Mouse (Mus musculus): ENCODE measurements around the gene Il2ra.

Il2ra gene

GRCm38 (mm10) chr2:11644057-11644456 lies 1.4 kb downstream of the Il2ra start:
- TF ChIP-seq GATA4 (IDR thresholded peaks at IDR 0.05; ENCODE audit: insufficient replicate concordance, low read length), result no peak

GRCm38 (mm10) chr2:11645297-11645696 lies 2.7 kb downstream of the Il2ra start:
- TF ChIP-seq GATA4 (IDR thresholded peaks at IDR 0.05; ENCODE audit: insufficient replicate concordance, low read length), result no peak

GRCm38 (mm10) chr2:11651476-11651875 lies 8.9 kb downstream of the Il2ra start:
- no peak for TF ChIP-seq GATA4 (IDR thresholded peaks at IDR 0.05; ENCODE audit: insufficient replicate concordance, low read length)

GRCm38 (mm10) chr2:11652196-11652595 lies 9.6 kb downstream of the Il2ra start:
- TF ChIP-seq GATA4 (IDR thresholded peaks at IDR 0.05; ENCODE audit: insufficient replicate concordance, low read length), result no peak

GRCm38 (mm10) chr2:11652780-11653179 lies 10.2 kb downstream of the Il2ra start:
- no peak for TF ChIP-seq GATA4 (IDR thresholded peaks at IDR 0.05; ENCODE audit: insufficient replicate concordance, low read length)

GRCm38 (mm10) chr2:11653330-11653729 lies 10.7 kb downstream of the Il2ra start:
- no peak for TF ChIP-seq GATA4 (IDR thresholded peaks at IDR 0.05; ENCODE audit: insufficient replicate concordance, low read length)

- TF ChIP-seq GATA4 (IDR thresholded peaks at IDR 0.05; ENCODE audit: insufficient replicate concordance, low read length), result no peak
Measured at GRCm38 (mm10) chr2:11653780-11654179, 11.2 kb downstream of the Il2ra start.

- no peak for TF ChIP-seq GATA4 (IDR thresholded peaks at IDR 0.05; ENCODE audit: insufficient replicate concordance, low read length)
Measured at GRCm38 (mm10) chr2:11654990-11655931, 12.7 kb downstream of the Il2ra start.

GRCm38 (mm10) chr2:11657581-11657980 lies 15.0 kb downstream of the Il2ra start:
- TF ChIP-seq GATA4 (IDR thresholded peaks at IDR 0.05; ENCODE audit: insufficient replicate concordance, low read length), result no peak

GRCm38 (mm10) chr2:11659263-11659662 lies 16.7 kb downstream of the Il2ra start:
- TF ChIP-seq GATA4 (IDR thresholded peaks at IDR 0.05; ENCODE audit: insufficient replicate concordance, low read length), result no peak

GRCm38 (mm10) chr2:11662143-11662906 lies 19.7 kb downstream of the Il2ra start:
- TF ChIP-seq GATA4 (IDR thresholded peaks at IDR 0.05; ENCODE audit: insufficient replicate concordance, low read length), result no peak

GRCm38 (mm10) chr2:11662907-11663230 lies 20.3 kb downstream of the Il2ra start:
- no peak for TF ChIP-seq GATA4 (IDR thresholded peaks at IDR 0.05; ENCODE audit: insufficient replicate concordance, low read length)

GRCm38 (mm10) chr2:11663961-11664360 lies 21.4 kb downstream of the Il2ra start:
- no peak; the same call in 1 of the 2 replicates for TF ChIP-seq GATA4 (IDR thresholded peaks at IDR 0.05; ENCODE audit: insufficient replicate concordance, low read length)

- TF ChIP-seq GATA4 (IDR thresholded peaks at IDR 0.05; ENCODE audit: insufficient replicate concordance, low read length), result no peak
Measured at GRCm38 (mm10) chr2:11664367-11664766, 21.8 kb downstream of the Il2ra start.

- TF ChIP-seq GATA4 (IDR thresholded peaks at IDR 0.05; ENCODE audit: insufficient replicate concordance, low read length), result no peak
Measured at GRCm38 (mm10) chr2:11664806-11665205, 22.2 kb downstream of the Il2ra start.

GRCm38 (mm10) chr2:11665326-11665725 lies 22.7 kb downstream of the Il2ra start:
- TF ChIP-seq GATA4 (IDR thresholded peaks at IDR 0.05; ENCODE audit: insufficient replicate concordance, low read length), result no peak

Measured in liver, adult (tissue).